Mouse (Mus musculus): ENCODE measurements around the gene Kiss1. TPM values are rescaled to one million over a fixed set of nuclear protein-coding genes. Genes with fewer than 3 reads are reported as not detected.

Kiss1 gene
- polyA plus RNA-seq, 1 experiment from 2014 or later: not detected

DNA sequence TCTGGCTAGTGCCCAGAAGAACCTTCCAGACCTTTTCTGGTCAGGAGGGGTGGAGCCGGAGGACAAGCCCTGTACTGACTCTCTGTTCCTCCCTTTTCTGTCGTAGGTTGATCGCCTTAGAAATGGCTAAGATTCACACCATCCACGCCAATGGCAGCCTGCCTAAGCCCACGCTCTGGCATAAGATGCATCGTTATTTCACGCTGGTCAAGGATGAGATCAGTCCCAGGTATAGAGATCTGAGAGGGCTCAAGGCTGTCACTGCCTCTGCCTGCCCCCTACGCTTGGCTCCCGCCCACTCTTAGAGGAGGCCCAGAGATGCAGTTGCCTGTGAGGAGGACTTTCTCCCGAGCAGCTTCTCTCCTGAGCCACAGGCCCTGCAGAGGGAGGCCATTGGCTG lies 47.0 kb downstream of the Kiss1 start:
- ATAC-seq (ENCODE audit: low FRiP score) (no peak), DNase-seq (ENCODE audit: low spot score) (no peak)
- no peaks in the 10 kb centered on the region for H3K36me3 ChIP-seq (ENCODE audit: control insufficient read depth, insufficient read depth, low read length)
- H3K4me2 ChIP-seq (replicated peaks; ENCODE audit: low read depth, low read length): no peak overlapping the region
- peaks cover 8% of the 10 kb centered on the region; the same call in 1 of the 2 replicates for H3K4me1 ChIP-seq (replicated peaks; ENCODE audit: control insufficient read depth, insufficient read depth, low read length)
- no peak overlapping the region for H3K4me3 ChIP-seq (ENCODE audit: low read depth, low read length)
- no peak overlapping the region for H3K27ac ChIP-seq (ENCODE audit: low read depth, low read length)
- 0 out of 2 replicates have a peak overlapping the region, but pooled peaks have one; percentile 4 for H3K9ac ChIP-seq (ENCODE audit: low read depth, low read length)
- WGBS: 66% methylated on average over 10 of the region's 10 CpGs
- H3K9me3 ChIP-seq (ENCODE audit: control insufficient read depth, low read length): no peaks in the 10 kb centered on the region
- peaks cover 17% of the 10 kb centered on the region for H3K27me3 ChIP-seq (ENCODE audit: control insufficient read depth, insufficient read depth, low read length)

DNA sequence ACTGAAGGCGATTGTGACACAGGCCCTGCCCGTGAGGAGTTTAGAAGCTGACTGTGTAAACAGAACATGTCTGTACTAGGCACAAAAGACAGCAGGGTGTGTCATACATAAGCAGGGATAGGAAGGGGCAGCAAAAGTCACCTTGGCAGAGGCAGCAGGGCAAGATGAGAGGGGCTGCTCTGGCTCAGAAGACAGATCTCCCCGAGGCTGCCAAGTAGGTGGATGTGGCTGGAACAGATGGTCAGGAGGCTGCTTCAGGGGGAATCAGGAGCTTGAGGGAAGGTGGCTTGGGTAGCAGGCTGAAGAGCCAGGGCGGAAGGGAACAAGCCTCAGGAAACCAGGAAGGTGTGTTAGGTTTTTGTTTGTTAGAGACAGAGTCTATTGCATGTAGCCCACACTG lies 48.7 kb downstream of the Kiss1 start:
- no peak overlapping the region for H3K27ac ChIP-seq (ENCODE audit: low read depth, low read length)
- no peaks in the 10 kb centered on the region for H3K9me3 ChIP-seq (ENCODE audit: control insufficient read depth, low read length)
- no peak for DNase-seq (ENCODE audit: low spot score)
- H3K4me1 ChIP-seq (replicated peaks; ENCODE audit: control insufficient read depth, insufficient read depth, low read length): peaks cover 5% of the 10 kb centered on the region; the same call in 1 of the 2 replicates
- no peak overlapping the region for H3K9ac ChIP-seq (ENCODE audit: low read depth, low read length)
- ATAC-seq (ENCODE audit: low FRiP score): no peak
- peaks cover 2% of the 10 kb centered on the region; the same call in 1 of the 2 replicates for H3K27me3 ChIP-seq (ENCODE audit: control insufficient read depth, insufficient read depth, low read length)
- H3K4me2 ChIP-seq (replicated peaks; ENCODE audit: low read depth, low read length): no peak overlapping the region
- H3K4me3 ChIP-seq (ENCODE audit: low read depth, low read length): no peak overlapping the region
- 93% methylated on average over 4 of the region's 4 CpGs for WGBS
- no peaks in the 10 kb centered on the region for H3K36me3 ChIP-seq (ENCODE audit: control insufficient read depth, insufficient read depth, low read length)

DNA sequence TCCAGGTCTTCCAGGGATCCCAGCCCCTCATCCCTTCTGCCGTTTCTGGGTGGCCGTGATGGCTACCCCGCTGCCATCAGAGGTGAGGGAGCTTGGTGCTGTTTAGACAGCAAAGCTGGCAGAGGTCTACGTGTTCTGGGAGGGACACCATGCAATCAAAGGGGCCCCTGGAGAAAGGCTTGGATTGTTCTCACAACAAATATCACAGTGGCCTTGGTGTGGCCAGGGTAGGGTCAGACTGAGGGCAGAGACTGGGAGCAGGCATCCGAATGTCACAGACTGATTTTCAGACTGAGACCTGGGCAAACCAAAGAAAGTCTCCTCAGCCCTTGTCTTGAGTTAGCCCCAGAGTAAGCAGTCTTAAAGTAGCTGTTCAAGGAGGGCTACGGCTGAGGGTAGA lies 49.8 kb downstream of the Kiss1 start:
- H3K9me3 ChIP-seq (ENCODE audit: control insufficient read depth, low read length): no peaks in the 10 kb centered on the region
- 77% methylated on average over 6 of the region's 6 CpGs for WGBS
- H3K4me3 ChIP-seq (ENCODE audit: low read depth, low read length): no peak overlapping the region
- peaks cover 5% of the 10 kb centered on the region; the same call in 1 of the 2 replicates for H3K4me1 ChIP-seq (replicated peaks; ENCODE audit: control insufficient read depth, insufficient read depth, low read length)
- ATAC-seq (ENCODE audit: low FRiP score): no peak
- H3K27ac ChIP-seq (ENCODE audit: low read depth, low read length): no peak overlapping the region
- DNase-seq (ENCODE audit: low spot score): no peak
- H3K36me3 ChIP-seq (ENCODE audit: control insufficient read depth, insufficient read depth, low read length): no peaks in the 10 kb centered on the region
- 0 out of 2 replicates have a peak, but pooled peaks cover 2% of the 10 kb centered on the region for H3K27me3 ChIP-seq (ENCODE audit: control insufficient read depth, insufficient read depth, low read length)
- H3K4me2 ChIP-seq (replicated peaks; ENCODE audit: low read depth, low read length): no peak overlapping the region
- no peak overlapping the region for H3K9ac ChIP-seq (ENCODE audit: low read depth, low read length)

DNA sequence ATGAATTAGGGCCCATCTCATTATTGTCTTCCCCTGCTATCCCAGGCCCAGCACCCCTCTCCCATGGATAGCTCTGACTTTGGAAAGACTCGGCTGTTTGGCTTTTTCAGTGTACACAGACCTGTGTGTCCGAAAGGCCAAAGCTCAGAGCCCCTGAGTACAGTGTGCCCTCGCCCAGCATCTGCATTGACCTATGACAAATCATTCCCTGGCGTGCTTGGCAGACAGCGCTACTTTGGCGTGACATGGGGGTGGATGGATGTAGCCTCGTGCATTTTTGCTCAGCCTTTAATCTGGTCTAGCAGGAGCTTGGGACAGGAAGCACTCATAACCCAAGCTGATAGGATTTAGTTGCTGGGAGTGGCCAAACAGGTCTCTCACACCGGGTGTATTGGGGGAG lies 50.4 kb downstream of the Kiss1 start:
- Histone ChIP-seq H3K4me2 (replicated peaks; ENCODE audit: low read depth, low read length) (no peak overlapping the region), H3K4me1 (replicated peaks; ENCODE audit: control insufficient read depth, insufficient read depth, low read length) (peaks cover 5% of the 10 kb centered on the region; the same call in 1 of the 2 replicates), H3K9ac (ENCODE audit: low read depth, low read length) (no peak overlapping the region), H3K9me3 (ENCODE audit: control insufficient read depth, low read length) (no peaks in the 10 kb centered on the region), H3K27ac (ENCODE audit: low read depth, low read length) (no peak overlapping the region), H3K27me3 (ENCODE audit: control insufficient read depth, insufficient read depth, low read length) (no peaks in the 10 kb centered on the region), H3K36me3 (ENCODE audit: control insufficient read depth, insufficient read depth, low read length) (no peaks in the 10 kb centered on the region), H3K4me3 (ENCODE audit: low read depth, low read length) (no peak overlapping the region)
- no peak for DNase-seq (ENCODE audit: low spot score)
- WGBS: 72% methylated on average over 8 of the region's 8 CpGs
- no peak for ATAC-seq (ENCODE audit: low FRiP score)

- Histone ChIP-seq H3K27me3 (ENCODE audit: control insufficient read depth, insufficient read depth, low read length) (no peaks in the 10 kb centered on the region), H3K4me1 (replicated peaks; ENCODE audit: control insufficient read depth, insufficient read depth, low read length) (no peaks in the 10 kb centered on the region), H3K9me3 (ENCODE audit: control insufficient read depth, low read length) (no peaks in the 10 kb centered on the region), H3K9ac (ENCODE audit: low read depth, low read length) (no peak overlapping the region), H3K4me2 (replicated peaks; ENCODE audit: low read depth, low read length) (no peak overlapping the region), H3K4me3 (ENCODE audit: low read depth, low read length) (no peak overlapping the region), H3K36me3 (ENCODE audit: control insufficient read depth, insufficient read depth, low read length) (no peaks in the 10 kb centered on the region), H3K27ac (ENCODE audit: low read depth, low read length) (no peak overlapping the region)
- DNase-seq (ENCODE audit: low spot score) (no peak), ATAC-seq (ENCODE audit: low FRiP score) (no peak)
- WGBS: 62% methylated on average over 10 of the region's 10 CpGs
Measured at GRCm38 (mm10) chr1:133375696-133376346, 54.1 kb downstream of the Kiss1 start.

DNA sequence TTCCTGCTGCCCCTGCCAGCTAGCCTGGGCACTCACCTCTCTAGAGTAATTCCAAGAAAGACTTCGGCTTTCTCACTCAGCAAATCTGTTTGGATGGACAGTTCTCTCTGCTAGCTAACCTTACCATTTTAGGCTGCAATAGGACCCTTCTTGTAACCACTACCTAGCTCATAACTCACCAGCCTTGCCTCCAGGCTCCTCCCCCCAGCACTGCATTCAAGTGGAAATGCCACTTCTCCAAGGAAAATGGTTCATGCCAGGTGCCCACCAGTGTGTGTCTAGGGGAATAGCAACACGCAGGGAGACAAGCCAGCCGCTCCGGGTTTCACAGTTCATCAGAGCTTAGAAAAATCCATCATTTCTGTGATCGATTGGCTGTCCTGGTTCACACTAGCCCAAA lies 55.9 kb downstream of the Kiss1 start:
- 90% methylated on average over 5 of the region's 5 CpGs for WGBS
- Histone ChIP-seq H3K36me3 (ENCODE audit: control insufficient read depth, insufficient read depth, low read length) (no peaks in the 10 kb centered on the region), H3K4me2 (replicated peaks; ENCODE audit: low read depth, low read length) (no peak overlapping the region), H3K9ac (ENCODE audit: low read depth, low read length) (no peak overlapping the region), H3K27me3 (ENCODE audit: control insufficient read depth, insufficient read depth, low read length) (no peaks in the 10 kb centered on the region), H3K27ac (ENCODE audit: low read depth, low read length) (no peak overlapping the region), H3K4me3 (ENCODE audit: low read depth, low read length) (no peak overlapping the region), H3K9me3 (ENCODE audit: control insufficient read depth, low read length) (no peaks in the 10 kb centered on the region), H3K4me1 (replicated peaks; ENCODE audit: control insufficient read depth, insufficient read depth, low read length) (0 out of 2 replicates have a peak, but pooled peaks cover under 1% of the 10 kb centered on the region)
- DNase-seq (ENCODE audit: low spot score) (no peak), ATAC-seq (ENCODE audit: low FRiP score) (no peak)

Other genes with a start within 250 kb of the Kiss1 start
- 37.8 and 48.7 TPM in 2 replicates for gene Ppp1r15b, start 190.7 kb upstream of the Kiss1 start, polyA plus RNA-seq (2014; fragmentation: Nextera tagmentation; extraction: Ambion mirVana)
- gene Plekha6, start 157.7 kb upstream of the Kiss1 start, polyA plus RNA-seq (2014; fragmentation: Nextera tagmentation; extraction: Ambion mirVana): 14.6 and 22.1 TPM in 2 replicates
- gene Golt1a, start 12.1 kb upstream of the Kiss1 start, polyA plus RNA-seq (2014; fragmentation: Nextera tagmentation; extraction: Ambion mirVana): not detected in 2 replicates
- gene Ren1, start 28.6 kb downstream of the Kiss1 start, polyA plus RNA-seq (2014; fragmentation: Nextera tagmentation; extraction: Ambion mirVana): 0.70 and 1.2 TPM in 2 replicates
- gene Etnk2, start 41.7 kb downstream of the Kiss1 start, polyA plus RNA-seq (2014; fragmentation: Nextera tagmentation; extraction: Ambion mirVana): 2.9 and 3.1 TPM in 2 replicates
- gene Sox13, start 102.5 kb downstream of the Kiss1 start, polyA plus RNA-seq (2014; fragmentation: Nextera tagmentation; extraction: Ambion mirVana): 12.5 and 15.9 TPM in 2 replicates

Measured in hindbrain, embryonic 11.5 days (tissue).